Mouse (Mus musculus) spleen, embryonic (tissue): Measurements from ENCODE around the gene Rhoh.

Experiments
- CTCF ChIA-PET: fragments of 350-600 bp; sonication (Branson Sonifier 250); formaldehyde crosslinking; loops from one replicate; lab custom pipeline; 2022; lab: Charles Lee

The Rhoh gene

DNA sequence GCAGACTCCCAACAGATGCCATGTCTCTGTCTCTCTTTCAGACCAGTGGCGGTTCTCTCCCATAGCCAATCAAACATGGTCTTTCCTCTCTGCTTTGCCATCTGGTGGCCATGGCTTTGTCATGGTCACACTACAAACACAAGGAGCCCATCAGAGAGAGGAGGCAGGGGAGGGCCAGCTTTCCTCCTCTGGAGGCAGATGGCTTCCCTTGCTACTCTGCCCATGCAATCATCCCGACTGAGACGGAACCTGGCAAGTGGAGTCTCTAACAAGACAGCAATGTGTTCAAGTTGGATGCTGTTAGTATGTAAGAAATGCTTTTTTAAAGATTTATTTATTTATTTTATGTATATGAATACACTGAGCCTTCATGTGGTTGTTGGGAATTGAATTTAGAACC is 58.9 kb downstream of the Rhoh start:
- CTCF ChIA-PET = interaction anchor here (1.0 kb wide), 1 partner anchor 53 kb away, joined by 3 read pairs; no protein-coding TSS in a partner anchor

DNA sequence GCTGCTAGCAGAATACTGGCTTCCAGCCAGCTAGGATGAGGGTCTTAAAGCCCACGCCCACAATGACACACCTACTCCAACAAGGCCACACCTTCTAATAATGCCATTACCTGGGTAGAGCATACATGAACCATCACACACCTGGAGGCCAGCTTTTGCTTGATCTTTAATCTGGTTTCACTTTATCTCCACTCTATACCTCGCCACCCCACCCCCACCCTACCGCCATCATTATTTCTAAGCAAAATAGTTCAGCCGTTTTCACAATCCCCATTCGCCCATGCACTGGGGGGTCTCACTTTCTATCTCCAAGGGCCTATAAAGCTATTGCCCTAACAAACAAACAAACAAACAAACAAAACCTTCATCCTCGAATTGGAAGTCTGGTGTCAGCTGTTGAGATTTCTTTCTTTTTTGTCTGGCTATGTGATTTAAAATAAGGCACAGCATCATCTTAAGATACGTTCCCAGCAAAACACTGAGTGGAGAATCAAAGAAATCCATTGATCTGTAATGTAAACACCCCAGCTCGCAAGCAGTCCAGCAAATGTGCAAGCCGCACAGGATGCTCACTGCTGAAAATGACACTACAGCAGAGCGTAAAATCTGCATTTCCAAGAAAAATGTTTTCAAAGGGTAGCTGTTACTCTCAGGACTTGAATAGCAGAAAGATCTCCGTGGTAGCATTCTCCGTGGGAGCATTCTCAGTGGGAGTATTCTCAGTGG is 59.9 kb downstream of the Rhoh start:
- CTCF ChIA-PET = interaction anchor here (0.7 to 1.0 kb wide), 3 partner anchors 15 to 58 kb away, joined by 3 to 4 read pairs (median 3); no protein-coding TSS in a partner anchor

DNA sequence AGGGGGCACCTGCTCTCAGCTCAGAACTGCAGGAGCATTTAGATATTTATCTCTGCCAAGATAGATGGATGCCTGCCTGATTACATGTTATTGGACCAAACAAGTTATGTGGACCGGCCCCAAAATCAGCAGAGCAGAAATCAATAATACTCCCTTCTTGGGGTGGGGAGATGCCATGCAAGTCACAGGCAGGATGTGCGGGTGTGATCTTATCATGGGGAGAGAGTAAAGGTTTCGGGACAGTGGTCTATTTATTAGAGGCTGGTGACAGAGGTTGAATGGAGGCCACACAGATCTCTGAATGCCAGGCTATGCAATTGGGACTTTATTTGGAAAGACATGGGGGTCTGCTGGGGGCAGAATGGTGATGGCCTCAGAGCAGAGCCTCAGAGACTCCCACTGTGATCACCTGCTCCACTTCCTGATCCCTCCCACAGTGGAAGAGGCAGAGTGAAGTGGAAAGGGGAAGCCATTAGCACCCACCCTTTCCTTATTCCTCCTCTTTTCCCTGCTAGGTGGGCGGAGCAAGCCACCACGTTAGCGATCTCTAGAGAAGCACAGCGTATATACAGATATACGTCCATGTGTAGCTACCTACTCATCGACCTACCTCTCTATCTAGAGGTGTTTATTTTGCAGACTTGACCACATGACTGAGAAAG is 60.6 kb downstream of the Rhoh start:
- CTCF ChIA-PET = no interaction called here

DNA sequence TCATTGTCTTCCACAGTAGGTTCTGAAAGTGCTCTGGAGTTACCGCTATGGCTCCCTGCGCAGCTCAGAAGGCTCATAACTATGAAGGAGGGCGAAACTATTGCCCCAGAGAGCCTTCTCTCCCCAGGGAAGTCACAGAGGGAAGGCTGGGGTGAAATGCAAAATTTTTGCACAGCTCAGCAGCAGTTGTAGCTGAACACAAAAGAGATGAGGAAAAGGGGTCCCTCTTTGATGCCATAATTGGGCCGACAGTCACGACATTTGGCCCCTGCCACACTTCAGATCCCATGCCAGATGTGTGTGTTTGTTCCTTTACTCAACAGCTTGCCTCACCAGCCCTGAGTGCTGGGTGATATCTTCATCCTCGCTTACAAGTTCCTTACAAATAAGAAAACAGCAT is 65.7 kb downstream of the Rhoh start:
- CTCF ChIA-PET = interaction anchor here (0.5 kb wide), 1 partner anchor 79 kb away, joined by 3 read pairs; no protein-coding TSS in a partner anchor

DNA sequence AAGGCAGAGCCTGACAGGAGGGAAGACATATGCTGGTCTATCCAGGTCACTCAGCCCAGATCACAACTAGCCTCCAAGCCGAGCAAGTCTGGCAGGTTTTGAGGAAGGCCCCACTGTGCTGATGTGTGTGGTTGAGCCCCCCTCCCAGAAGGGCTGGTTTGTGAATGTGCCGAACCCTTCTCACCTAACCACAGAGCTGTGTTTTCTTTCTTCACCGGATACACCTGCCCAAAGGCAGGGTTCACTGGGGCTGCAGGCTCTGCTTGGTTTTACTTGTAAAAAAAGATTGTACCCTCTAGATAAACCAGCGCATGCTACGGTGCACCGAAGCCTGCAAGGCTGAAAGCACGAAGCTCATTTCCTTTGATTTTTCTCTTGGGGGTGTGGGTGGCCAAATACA is 68.1 kb downstream of the Rhoh start:
- CTCF ChIA-PET = interaction anchor here (0.6 to 1.0 kb wide), 2 partner anchors 9 to 26 kb away, joined by 4 read pairs; no protein-coding TSS in a partner anchor

DNA sequence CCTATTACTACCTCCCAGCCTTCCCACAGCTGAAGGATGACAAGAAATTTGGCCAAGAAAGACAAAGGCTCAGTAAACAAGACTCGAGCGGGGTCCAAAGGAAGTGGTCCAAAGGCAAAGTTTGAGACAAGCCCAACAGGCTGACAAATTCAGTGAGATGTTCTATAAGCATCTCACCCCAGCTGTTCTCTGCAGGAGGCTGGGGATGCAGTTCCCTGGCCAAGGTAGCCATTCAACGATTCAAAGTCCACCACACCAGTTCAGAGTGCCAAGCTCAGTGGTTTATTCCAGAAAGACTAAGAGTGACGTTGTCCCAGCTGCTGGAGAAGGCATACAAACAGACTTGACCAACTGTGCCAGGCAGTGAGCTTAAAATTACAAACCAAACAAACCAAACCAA is 69.2 kb downstream of the Rhoh start:
- CTCF ChIA-PET = interaction anchor here (0.8 kb wide), 1 partner anchor 99 kb away, joined by 3 read pairs; no protein-coding TSS in a partner anchor

DNA sequence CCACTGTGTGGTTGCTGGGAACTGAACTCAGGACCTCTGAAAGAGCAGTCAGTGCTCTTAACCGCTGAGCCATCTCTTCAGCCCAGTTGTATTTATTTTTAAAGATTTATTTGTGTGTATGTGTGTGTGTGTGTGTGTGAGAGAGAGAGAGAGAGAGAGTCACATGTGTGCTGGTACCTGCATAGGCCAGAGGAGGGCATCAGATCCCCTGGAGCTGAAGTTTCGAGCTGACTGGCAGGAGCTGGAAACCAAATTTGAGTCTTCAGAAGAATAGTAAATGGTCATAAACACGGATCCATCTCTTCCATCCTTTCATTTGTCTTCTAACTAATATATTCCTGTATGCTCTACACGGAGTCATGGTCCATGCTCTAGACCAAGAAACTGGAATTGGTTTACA is 72.2 kb downstream of the Rhoh start:
- CTCF ChIA-PET = interaction anchor here (0.5 to 0.6 kb wide), 2 partner anchors 23 to 82 kb away, joined by 4 to 6 read pairs; no protein-coding TSS in a partner anchor

DNA sequence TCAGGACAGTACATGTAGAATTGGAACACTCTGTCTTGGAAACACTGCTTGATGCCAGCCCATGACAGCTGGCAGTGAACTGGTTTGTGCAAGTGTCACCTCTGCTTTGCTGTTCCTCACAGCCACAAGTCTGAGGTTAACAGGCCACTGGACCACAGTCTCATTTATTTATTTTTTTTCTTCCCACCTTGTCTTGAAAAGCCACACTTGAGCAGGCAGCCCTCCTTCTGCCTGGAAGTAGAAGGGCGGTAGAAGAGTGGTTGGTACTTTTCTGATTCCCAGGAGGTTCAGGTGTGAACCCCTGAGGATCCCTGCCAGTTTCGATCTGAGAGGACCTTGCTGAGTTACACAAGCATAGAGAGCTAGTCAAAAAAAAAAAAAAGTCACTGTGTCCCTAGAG is 72.8 kb downstream of the Rhoh start:
- CTCF ChIA-PET = interaction anchor here (0.6 kb wide), 1 partner anchor 83 kb away, joined by 6 read pairs; no protein-coding TSS in a partner anchor

DNA sequence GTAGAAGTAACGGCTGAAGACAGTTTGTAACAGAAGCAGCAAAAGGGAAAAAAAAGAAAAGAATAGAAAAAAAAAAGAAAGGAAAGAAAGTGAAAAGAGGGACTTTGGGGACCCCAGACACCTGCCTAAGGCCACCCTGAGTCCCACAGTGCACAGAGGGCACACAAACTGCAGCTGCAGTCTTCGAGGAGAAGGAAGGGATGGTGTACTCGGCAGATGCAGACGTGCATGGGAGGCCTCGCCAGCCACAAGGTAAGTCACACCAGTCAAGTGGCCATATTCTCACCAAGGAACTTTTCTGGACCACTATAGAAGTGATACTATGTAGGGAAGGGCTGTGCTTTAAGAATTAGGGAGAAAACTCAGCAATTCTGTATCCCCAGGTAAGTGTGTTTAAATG is 73.8 kb downstream of the Rhoh start, which contains the start of gene Chrna9:
Gene Chrna9 (plus strand): TSS at position 139 of the 400 bp plus-strand sequence.
- CTCF ChIA-PET = no interaction called here

DNA sequence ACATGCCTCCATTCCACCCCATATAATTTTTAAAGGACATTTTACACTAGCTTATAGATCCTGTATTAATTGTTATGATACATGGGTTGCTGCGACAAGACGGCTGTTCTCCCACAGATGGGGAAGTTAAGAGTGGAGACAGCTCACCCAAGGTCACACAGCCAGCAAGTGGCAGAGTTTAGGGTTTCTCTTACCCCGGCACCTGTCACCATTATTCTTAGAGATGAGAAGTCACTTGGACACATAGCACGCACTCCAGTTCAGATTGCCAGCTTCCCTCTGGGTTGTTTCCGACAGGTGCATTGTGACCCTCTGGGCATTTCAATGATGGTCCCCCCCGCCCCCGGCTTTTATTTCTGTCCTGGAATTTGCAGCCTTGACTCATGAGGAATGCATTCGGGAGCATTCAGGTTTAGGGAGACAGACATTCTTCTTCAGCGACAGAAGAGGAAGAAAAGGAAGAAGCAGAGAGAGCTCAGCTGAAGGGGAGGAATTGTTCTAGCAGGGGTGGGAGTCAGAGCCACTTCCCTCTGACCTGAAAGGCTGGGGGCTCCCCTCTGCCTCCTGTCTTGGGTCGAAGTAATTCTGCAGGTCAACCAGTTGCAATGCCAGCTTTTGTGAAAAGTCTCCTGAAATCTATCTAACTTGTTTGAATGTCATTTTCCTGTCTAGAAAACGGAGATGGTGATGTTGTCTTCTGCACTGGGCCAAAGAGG is 76.2 kb downstream of the Rhoh start:
- CTCF ChIA-PET = interaction anchor here (0.5 to 0.9 kb wide), 3 partner anchors 11 to 104 kb away, joined by 5 to 7 read pairs (median 5); no protein-coding TSS in a partner anchor

DNA sequence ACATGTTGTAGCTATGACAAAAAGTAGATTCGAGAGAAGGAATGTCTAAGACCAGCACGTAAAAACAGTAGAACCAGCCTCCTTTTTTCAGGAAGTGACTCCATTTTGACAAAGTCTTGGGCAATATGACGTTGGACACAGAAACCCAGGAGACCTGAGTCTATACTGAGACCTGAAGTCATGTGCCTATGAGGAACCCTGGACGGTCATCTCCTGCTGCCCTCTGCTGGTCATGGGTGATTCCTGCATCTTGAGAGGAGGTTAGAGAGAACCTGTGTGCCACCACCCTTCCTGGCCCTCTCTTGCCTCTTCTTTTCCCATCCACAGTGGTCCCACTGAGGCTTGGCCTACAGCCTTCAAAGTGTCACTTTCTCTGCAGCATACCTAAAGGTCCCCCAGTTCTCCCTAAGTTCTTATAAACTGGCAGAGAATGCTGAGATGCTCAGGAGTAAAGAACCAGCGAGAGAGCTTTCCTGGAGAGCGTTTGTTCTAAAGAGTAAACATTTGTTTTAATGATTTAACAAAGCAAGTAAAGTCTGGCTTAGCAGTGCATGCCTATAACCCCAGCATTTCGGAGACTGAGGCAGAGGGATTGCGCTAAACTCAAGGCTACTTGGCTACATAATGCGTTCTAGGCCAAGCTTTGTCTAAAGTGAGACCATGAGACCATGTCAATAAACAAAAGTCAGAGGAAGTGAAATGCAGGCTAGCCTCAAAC is 77.1 kb downstream of the Rhoh start:
- CTCF ChIA-PET = interaction anchor here (0.7 to 1.0 kb wide), 2 partner anchors 9 to 57 kb away, joined by 4 read pairs; no protein-coding TSS in a partner anchor

DNA sequence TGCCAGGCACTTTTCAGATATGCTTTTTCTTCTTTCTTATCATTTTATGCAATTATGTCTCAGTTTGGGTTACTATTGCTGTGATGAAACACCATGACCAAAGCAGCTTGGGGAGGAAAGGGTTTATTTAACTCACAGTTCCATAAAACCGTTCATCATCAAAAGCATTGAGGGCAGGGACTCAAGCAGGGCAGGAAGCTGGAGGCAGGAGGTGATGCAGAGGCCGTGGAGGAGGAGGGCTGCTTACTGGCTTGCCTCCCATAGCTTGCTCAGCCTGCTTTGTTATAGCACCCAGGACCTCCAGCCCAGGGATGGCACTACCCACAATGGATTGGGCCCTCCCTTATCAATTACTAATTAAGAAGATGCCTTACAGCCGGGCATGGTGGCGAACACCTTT is 80.1 kb downstream of the Rhoh start:
- CTCF ChIA-PET = no interaction called here
